Mouse (Mus musculus) heart, postnatal 10 days (tissue): ENCODE results near the gene Dchs2. TPM values are rescaled to one million over a fixed set of nuclear protein-coding genes. Genes with fewer than 3 reads are reported as not detected.

Source experiments
- DNase-seq, 2 experiments: peaks; one replicate each; pipeline ENCODE4 v3.0.0; 2021
- intact Hi-C: fragments of 180-260 bp; cut with DNase I; formaldehyde crosslinking; loops from one replicate; pipeline ENCODE4 v1.15.1; 2025
- total RNA-seq, 2 experiments: library from RNA; stranded (reverse); gene quantifications; 2 replicates each; pipeline ENCODE4 v1.2.3; 2021

Dchs2 gene
- total RNA-seq, 2 experiments from 2014 or later: 1.3 to 1.4 TPM

GRCm38 (mm10) chr3:83374333-83374732 is 246.6 kb downstream of the Dchs2 start:
- DNase-seq: no peak
- intact Hi-C loops: loop anchor here (1.0 kb wide), 1 partner anchor 71 kb away; no protein-coding TSS in a partner anchor

- intact Hi-C loops: no loop called here
- no peak for DNase-seq
These were observed 249.1 kb downstream of the Dchs2 start for GRCm38 (mm10) chr3:83376834-83377233.

Other genes starting within 250 kb of the Dchs2 start
- gene Lrat, start 224.0 kb upstream of the Dchs2 start, total RNA-seq: under 1 TPM; 0.10 TPM
- not detected for gene Fgg, start 120.2 kb upstream of the Dchs2 start, total RNA-seq
- under 1 TPM in 1 of 2 experiments, not detected in 1; 0.12 TPM for gene Fga, start 101.9 kb upstream of the Dchs2 start, total RNA-seq
- under 1 TPM in 1 of 2 experiments, not detected in 1; 0.07 TPM for gene Fgb, start 78.1 kb upstream of the Dchs2 start, total RNA-seq
- gene Plrg1, start 72.4 kb upstream of the Dchs2 start, total RNA-seq: 10 to 100 TPM; 32.2 to 32.6 TPM